Mouse (Mus musculus) testis, adult 2 months (tissue): ENCODE measurements around the gene Cmas.

Source experiments
- CTCF ChIP-seq: fragments of 200-500 bp; IDR thresholded peaks from 2 replicates; pipeline ENCODE4 v1.5.1; 2012; ENCODE audit warnings: low read depth, mild to moderate bottlenecking, inconsistent platforms, low read length, moderate library complexity; ENCODE audit not compliant: control insufficient read depth, insufficient read depth, insufficient replicate concordance
- POLR2A ChIP-seq: fragments of 200-500 bp; IDR thresholded peaks from 2 replicates; pipeline ENCODE4 v1.6.1; 2012; ENCODE audit warnings: low read depth, mild to moderate bottlenecking, inconsistent platforms, low read length, moderate library complexity; ENCODE audit not compliant: control insufficient read depth

GRCm38 (mm10) chr6:142748057-142748708, 8.3 kb upstream of the Cmas start:
- TF ChIP-seq CTCF, result no peak
- no peak for TF ChIP-seq POLR2A
